Mouse (Mus musculus) hindbrain, embryonic 12.5 days (tissue): ENCODE data around the gene Tmie. TPM values are rescaled to one million over a fixed set of nuclear protein-coding genes. Genes with fewer than 3 reads are reported as not detected.
A peak's percentile ranks its signal among the peaks of the same experiment; 100 is the strongest.

ENCODE experiments used
- ATAC-seq: fragments of 200-750 bp; cut with Nextera tagmentation; 2 replicates; pipeline ENCODE4 v1.8.0; 2017; ENCODE audit warnings: moderate TSS enrichment; ENCODE audit not compliant: low FRiP score
- H3K27ac ChIP-seq: fragments of 300-500 bp; sonication (generic); 2 replicates; pipeline ENCODE4 v1.5.1; 2016; ENCODE audit warnings: mild to moderate bottlenecking
- H3K27me3 ChIP-seq: fragments of 300-500 bp; sonication (generic); 2 replicates; pipeline ENCODE4 v1.6.1; 2016; ENCODE audit warnings: mild to moderate bottlenecking
- H3K36me3 ChIP-seq: fragments of 300-500 bp; sonication (generic); 2 replicates; pipeline ENCODE4 v1.6.1; 2016; ENCODE audit warnings: mild to moderate bottlenecking
- H3K4me1 ChIP-seq: fragments of 300-500 bp; sonication (generic); 2 replicates; pipeline ENCODE4 v1.6.1; 2016
- H3K4me2 ChIP-seq: fragments of 300-500 bp; sonication (generic); replicated peaks from 2 replicates; pipeline ENCODE4 v1.6.1; 2016; ENCODE audit warnings: mild to moderate bottlenecking
- H3K4me3 ChIP-seq: fragments of 300-500 bp; sonication (generic); 2 replicates; pipeline ENCODE4 v1.5.1; 2016; ENCODE audit warnings: mild to moderate bottlenecking
- H3K9ac ChIP-seq: fragments of 300-500 bp; sonication (generic); 2 replicates; pipeline ENCODE4 v1.6.1; 2016; ENCODE audit warnings: mild to moderate bottlenecking, moderate library complexity
- H3K9me3 ChIP-seq: fragments of 300-500 bp; sonication (generic); replicated peaks from 2 replicates; pipeline ENCODE4 v1.6.1; 2016; ENCODE audit warnings: mild to moderate bottlenecking
- WGBS: fragments of 180-500 bp; shearing (Covaris S2); methylation state at CpG from one replicate; pipeline ENCODE4 v1.1.7; 2016; 5-methylcytosine and 5-hydroxymethylcytosine counted together
- polyA plus RNA-seq: library from polyadenylated mRNA; unstranded; fragments of >200 nt; fragmentation: Nextera tagmentation; extraction: Ambion mirVana; gene quantifications from 2 replicates; pipeline ENCODE4 v1.2.1, GENCODE M21; 2016

The Tmie gene
- polyA plus RNA-seq, 1 experiment from 2014 or later, result 1.2 TPM

DNA sequence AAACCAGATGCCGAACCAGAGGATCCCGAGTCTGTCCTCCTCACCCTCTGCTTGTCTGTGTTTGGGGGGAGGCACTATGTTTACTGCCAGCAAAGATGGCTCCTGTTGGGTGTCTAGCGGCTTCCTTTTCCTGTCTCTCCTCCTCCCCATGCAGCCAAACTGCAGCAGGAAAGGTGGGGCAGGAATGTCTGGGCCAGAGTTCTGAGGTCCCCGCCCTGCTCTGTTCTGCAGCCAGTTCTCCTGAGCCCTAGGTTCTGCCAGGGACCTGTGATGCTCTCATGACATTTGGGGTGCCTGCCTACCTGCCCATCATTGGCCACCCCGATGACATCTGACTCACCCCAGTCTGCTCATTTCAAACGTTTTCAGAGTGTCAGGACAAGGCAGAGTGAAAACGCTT lies 2.0 kb upstream of the Tmie start:
- no peaks in the 10 kb centered on the region for H3K9me3 ChIP-seq
- H3K4me3 ChIP-seq, result no peak overlapping the region
- WGBS, result 78% methylated on average over 7 of the region's 7 CpGs
- ATAC-seq, result no peak
- H3K36me3 ChIP-seq, result no peaks in the 10 kb centered on the region
- no peak overlapping the region for H3K9ac ChIP-seq
- no peak overlapping the region for H3K4me2 ChIP-seq
- H3K27ac ChIP-seq, result no peak overlapping the region
- H3K4me1 ChIP-seq, result peaks cover 15% of the 10 kb centered on the region
- peaks cover 59% of the 10 kb centered on the region for H3K27me3 ChIP-seq

DNA sequence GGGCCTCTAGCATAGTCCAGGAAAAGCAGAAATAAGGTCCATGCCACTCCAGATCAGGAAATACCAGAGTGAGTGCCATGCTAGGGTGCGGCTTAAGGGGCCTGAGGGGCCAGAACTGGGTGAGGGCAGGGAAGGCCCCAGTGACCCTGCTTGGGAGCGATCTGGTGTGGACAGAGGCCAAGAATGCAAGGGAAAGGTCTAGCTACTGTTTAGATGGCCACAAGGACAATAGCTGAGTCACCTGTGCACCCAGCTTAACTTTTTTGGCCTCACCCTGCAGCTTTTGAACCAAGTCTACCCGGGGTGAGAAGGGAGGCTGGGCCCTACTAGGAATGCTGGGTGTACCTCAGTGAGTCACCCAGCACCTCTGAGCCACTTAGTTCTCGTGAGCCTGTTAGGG lies 859 bp upstream of the Tmie start:
- Histone ChIP-seq H3K36me3 (no peaks in the 10 kb centered on the region), H3K27ac (no peak overlapping the region), H3K9me3 (no peaks in the 10 kb centered on the region), H3K4me3 (peak overlapping the region; percentile 51), H3K4me1 (peaks cover 15% of the 10 kb centered on the region), H3K4me2 (peak overlapping the region; percentile 89), H3K9ac (peak overlapping the region; percentile 56; the same call in 1 of the 2 replicates), H3K27me3 (peaks cover 59% of the 10 kb centered on the region)
- no peak for ATAC-seq
- 84% methylated on average over 4 of the region's 4 CpGs for WGBS

DNA sequence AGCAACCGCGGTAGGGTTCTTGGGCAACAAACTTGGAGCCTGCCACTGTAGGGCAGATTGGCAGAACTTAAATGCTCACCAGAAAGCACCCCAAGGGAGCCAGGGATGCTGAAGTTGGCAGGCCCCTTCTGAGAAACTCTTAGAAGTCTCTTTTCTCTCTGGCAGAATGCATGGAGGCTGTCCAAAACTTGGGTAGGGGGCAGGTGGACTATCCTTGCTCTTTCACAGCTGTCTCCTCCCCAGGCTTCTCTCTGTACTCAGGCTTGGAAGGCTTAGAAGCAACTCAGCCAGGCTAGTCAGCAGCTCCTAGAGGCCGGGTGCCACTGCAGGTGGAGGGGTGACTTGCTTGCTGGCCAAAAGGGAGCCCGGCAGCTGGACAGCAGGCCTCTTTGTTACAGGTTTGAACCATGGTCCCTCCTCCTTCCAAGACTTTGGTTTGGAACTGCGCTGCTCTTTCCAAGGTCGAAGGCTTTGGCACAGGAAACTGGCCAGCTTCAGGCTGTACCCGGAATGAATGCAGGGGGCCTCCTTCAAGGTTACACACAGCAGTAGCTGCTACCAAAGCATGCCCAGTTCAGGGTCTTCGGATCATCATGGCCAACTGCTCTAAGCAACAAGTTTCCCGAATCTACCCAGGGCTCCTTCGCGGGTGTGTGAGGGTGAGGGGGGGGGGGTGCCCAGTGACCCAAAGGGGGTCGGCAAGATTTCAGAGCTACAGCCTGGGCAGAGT lies 557 bp downstream of the Tmie start, which contains the start of gene Als2cl:
Gene Als2cl, plus strand, starts transcription at position 680 of the 730 bp plus-strand sequence.
- peak within 1 kb of the TSS; percentile 89 for H3K4me2 ChIP-seq
- no peaks in the 10 kb centered on the region for H3K9me3 ChIP-seq
- H3K4me3 ChIP-seq, result peak within 1 kb of the TSS; percentile 51
- no peaks in the 10 kb centered on the region for H3K36me3 ChIP-seq
- no peak within 1 kb of the TSS for H3K27ac ChIP-seq
- WGBS, result 16% methylated on average over 12 of the region's 12 CpGs
- no peak for ATAC-seq
- peaks cover 59% of the 10 kb centered on the region for H3K27me3 ChIP-seq
- H3K9ac ChIP-seq, result peak within 1 kb of the TSS; percentile 56
- H3K4me1 ChIP-seq, result peaks cover 29% of the 10 kb centered on the region

DNA sequence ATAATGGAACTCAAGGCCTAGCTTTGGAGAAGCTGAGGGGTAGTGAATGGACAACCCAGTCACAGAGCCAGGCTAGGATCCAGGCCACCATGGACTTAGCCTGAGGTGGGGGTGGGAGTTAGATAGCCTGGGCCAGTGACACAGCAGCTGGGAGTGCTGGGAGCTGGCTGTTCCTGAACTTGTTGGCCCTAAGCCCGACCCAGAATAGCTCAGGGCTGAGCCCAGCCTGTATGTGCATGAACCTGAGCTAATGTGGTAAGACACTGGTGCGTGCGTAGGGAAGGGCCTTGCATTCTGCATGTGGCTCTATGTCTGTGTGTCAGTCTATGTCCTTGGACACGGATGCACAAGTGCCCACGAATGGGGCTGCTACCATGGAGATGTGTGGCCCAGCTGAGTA lies 2.0 kb downstream of the Tmie start:
- Histone ChIP-seq H3K4me1 (peaks cover 39% of the 10 kb centered on the region), H3K27ac (no peak overlapping the region), H3K4me2 (no peak overlapping the region), H3K27me3 (peaks cover 67% of the 10 kb centered on the region), H3K4me3 (no peak overlapping the region), H3K9ac (no peak overlapping the region), H3K36me3 (no peaks in the 10 kb centered on the region), H3K9me3 (no peaks in the 10 kb centered on the region)
- ATAC-seq, result no peak
- WGBS, result 86% methylated on average over 5 of the region's 5 CpGs

DNA sequence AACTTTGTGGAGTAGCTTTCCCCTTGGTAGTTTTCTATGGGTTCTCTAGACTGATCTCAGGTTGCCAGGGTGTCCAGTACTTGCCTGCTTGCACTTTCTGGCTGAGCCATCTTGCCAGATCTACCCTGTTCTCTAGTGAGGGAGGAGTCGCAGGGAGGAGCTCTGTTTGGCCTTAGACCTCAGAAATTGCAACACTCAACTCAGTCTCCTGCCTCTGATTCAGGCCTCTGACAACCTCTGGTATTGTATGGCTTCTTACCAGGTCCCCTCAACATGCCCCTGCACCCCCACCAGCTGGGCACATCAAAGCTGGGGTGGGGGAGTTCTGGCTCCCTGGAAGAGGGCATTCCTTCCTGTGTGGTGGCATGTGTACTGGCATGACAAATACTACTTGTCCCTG lies 2.6 kb downstream of the Tmie start:
- no peak overlapping the region for H3K27ac ChIP-seq
- H3K9me3 ChIP-seq, result no peaks in the 10 kb centered on the region
- WGBS, result 82% methylated on average over 1 of the region's 1 CpGs
- H3K9ac ChIP-seq, result no peak overlapping the region
- H3K27me3 ChIP-seq, result peaks cover 70% of the 10 kb centered on the region
- H3K4me2 ChIP-seq, result no peak overlapping the region
- ATAC-seq, result no peak
- H3K4me3 ChIP-seq, result no peak overlapping the region
- H3K4me1 ChIP-seq, result peaks cover 39% of the 10 kb centered on the region
- H3K36me3 ChIP-seq, result no peaks in the 10 kb centered on the region

DNA sequence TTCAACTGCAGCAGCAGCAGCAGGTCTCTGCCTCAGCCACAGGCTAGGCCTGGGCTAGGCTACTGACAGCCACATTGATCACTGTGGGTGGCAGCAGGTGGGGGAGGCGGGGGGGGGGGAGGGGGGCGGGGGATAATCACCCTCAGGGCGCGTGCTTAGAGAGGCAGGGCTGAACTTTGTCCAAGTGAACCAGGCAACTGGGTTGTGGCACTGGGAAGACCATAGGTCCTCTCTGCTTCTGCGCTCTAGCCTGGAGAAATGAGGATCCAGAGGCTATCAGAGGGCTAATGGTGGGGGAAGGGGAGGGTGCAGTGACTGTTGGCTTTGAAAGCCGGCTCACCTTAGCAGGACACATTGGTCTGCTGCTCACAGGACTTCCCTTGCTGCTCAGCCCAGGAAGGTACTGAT lies 4.6 kb downstream of the Tmie start:
- H3K4me3 ChIP-seq, result no peak overlapping the region
- H3K27me3 ChIP-seq, result peaks cover 53% of the 10 kb centered on the region
- H3K9me3 ChIP-seq, result no peaks in the 10 kb centered on the region
- peak; percentile 65 for ATAC-seq
- peak overlapping the region; percentile 58; the same call in 1 of the 2 replicates for H3K4me2 ChIP-seq
- no peaks in the 10 kb centered on the region for H3K36me3 ChIP-seq
- peak overlapping the region; percentile 73; the same call in 1 of the 2 replicates for H3K27ac ChIP-seq
- H3K9ac ChIP-seq, result no peak overlapping the region
- peaks cover 34% of the 10 kb centered on the region for H3K4me1 ChIP-seq
- 9% methylated on average over 5 of the region's 6 CpGs for WGBS

DNA sequence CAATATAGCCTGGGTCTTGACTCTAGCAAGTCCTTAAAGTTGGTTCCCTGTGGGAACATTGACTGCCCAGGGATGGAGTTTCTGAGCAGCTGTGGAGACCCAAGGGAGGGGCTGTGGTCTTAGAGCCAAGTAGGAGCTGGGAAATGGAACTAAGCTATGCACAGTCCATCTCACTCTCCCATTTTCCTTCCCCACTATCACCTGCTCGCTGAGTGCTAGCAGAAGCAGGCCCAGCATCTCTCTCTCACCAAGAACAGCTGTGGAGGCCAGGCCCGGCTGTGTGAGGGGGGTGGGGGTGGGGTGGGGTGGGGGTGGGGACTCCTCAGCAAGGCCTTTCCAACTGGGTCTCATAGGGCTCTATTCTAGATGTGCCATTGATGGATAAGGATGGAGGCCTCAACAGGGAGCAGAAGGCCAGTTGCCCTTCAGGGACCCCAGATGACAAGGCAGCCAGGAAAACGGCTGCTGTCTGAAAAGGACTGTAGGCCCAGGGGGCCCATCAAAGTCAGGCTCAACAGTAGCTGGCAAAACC lies 5.2 kb downstream of the Tmie start:
- Histone ChIP-seq H3K27ac (peak overlapping the region; percentile 73), H3K36me3 (no peaks in the 10 kb centered on the region), H3K9ac (no peak overlapping the region), H3K27me3 (peaks cover 47% of the 10 kb centered on the region), H3K4me1 (peaks cover 29% of the 10 kb centered on the region), H3K4me2 (peak overlapping the region; percentile 58; the same call in 1 of the 2 replicates), H3K4me3 (no peak overlapping the region), H3K9me3 (no peaks in the 10 kb centered on the region)
- peak; percentile 77 for ATAC-seq
- WGBS, result 0% methylated on average over 3 of the region's 3 CpGs

DNA sequence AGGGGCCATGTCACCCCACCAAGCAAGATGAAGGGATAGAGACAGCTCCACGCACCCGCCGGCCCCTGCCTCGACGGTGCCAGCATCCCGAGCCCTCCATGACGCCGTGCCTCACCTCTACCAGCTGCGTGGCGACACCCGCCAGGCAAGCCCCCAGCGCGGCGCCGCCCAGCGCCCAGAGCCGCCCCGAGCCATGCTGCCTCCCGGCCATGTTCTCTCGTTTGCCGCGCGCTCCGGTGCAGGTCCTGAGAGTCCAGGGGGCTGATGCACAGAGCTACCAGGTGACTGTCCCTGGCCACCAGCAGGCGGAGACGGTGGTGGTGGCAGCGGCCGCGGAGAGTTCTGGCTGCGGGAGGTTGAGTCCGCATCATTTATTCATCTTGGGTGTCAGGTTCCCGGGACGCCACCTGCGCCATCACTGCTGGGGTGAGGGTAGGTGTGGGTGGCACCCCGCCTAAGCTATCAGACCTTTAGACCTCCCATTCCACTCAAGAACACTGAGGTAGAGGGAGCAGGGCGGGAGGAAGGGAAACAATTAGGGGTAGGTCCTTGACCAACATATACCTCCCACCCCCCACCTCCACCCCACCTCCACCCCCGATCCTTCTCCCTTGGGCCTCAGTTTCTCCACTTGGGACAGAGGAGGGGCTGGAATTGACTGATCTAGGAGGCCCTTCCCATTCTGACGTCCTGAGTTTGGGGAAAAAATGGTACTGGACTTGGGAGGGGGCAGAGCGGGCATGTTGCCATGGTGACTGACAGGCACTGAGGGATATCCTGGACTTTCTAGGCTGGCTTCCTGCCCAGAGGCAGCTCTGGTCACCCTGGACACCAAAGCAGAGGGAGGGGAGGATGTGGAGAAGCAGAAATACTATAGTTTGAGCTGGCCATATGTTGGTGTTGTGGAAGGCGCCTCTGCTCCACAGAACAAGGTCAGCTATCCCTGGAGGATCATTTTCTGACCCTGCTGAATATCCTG lies 5.9 kb downstream of the Tmie start:
- peak; percentile 79 for ATAC-seq
- H3K27ac ChIP-seq, result peak overlapping the region; percentile 73
- 8% methylated on average over 39 of the region's 40 CpGs for WGBS
- no peaks in the 10 kb centered on the region for H3K36me3 ChIP-seq
- H3K4me2 ChIP-seq, result peak overlapping the region; percentile 58
- peaks cover 24% of the 10 kb centered on the region for H3K4me1 ChIP-seq
- H3K4me3 ChIP-seq, result peak overlapping the region; percentile 28
- H3K27me3 ChIP-seq, result peaks cover 40% of the 10 kb centered on the region
- peak overlapping the region; percentile 39 for H3K9ac ChIP-seq
- H3K9me3 ChIP-seq, result no peaks in the 10 kb centered on the region

DNA sequence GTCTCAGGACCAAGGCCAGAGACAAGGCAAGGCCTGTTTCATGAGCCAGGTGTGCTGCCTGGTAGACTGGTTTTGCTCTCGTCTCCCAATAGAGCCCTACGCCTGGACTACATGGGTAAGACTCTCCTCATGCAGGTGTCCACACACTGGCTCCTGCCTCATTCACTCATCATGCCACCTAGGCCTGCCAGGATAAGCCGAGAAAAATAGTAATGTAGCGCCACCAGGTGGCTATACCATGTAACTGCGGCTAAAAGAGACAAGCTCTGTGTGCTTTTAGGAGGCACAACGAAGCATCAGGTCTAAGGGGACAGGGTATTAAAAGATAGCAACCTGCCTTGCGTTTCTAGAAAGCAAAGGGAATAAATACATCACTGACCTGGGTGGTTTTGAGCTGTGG lies 8.9 kb downstream of the Tmie start:
- Histone ChIP-seq H3K9me3 (no peaks in the 10 kb centered on the region), H3K9ac (no peak overlapping the region), H3K4me2 (no peak overlapping the region), H3K27me3 (peaks cover 21% of the 10 kb centered on the region), H3K36me3 (no peaks in the 10 kb centered on the region), H3K4me1 (peaks cover 26% of the 10 kb centered on the region), H3K27ac (no peak overlapping the region), H3K4me3 (no peak overlapping the region)
- WGBS, result 20% methylated on average over 7 of the region's 7 CpGs
- ATAC-seq, result no peak

DNA sequence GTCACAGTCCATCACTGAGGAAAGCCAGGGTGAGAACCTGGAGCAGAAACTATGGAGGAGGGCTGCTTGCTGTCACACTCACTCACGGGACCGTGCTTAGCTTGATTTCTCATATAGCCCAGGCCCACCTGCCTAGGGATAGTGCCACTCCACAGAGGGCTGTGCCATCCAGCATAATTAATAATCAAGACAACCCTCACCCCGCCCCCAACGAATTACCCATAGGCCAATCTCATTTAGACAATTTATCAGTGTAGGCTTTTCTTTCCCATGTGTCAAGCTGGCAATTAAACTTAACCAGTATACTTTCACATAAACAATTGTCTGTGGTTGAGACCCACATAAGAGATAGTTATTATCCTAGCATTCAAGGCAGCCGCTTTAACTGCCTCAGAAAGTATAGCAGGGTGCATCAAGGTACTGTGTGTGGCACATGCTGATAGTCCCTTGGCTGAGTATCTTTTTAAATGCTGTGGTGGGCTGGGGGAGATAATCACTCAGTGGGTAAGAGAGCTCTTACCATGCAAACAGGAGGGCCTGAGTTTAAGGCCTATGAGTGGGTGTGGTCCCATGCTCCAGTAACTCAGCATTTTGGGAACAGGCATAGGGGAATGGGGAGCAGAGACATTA lies 20.8 kb downstream of the Tmie start:
- Histone ChIP-seq H3K27me3 (peaks cover 31% of the 10 kb centered on the region), H3K4me1 (peaks cover 9% of the 10 kb centered on the region; the same call in 1 of the 2 replicates), H3K27ac (no peak overlapping the region), H3K36me3 (no peaks in the 10 kb centered on the region), H3K9me3 (no peaks in the 10 kb centered on the region), H3K4me2 (no peak overlapping the region), H3K9ac (no peak overlapping the region), H3K4me3 (no peak overlapping the region)
- ATAC-seq, result no peak
- WGBS, result 81% methylated on average over 5 of the region's 5 CpGs

DNA sequence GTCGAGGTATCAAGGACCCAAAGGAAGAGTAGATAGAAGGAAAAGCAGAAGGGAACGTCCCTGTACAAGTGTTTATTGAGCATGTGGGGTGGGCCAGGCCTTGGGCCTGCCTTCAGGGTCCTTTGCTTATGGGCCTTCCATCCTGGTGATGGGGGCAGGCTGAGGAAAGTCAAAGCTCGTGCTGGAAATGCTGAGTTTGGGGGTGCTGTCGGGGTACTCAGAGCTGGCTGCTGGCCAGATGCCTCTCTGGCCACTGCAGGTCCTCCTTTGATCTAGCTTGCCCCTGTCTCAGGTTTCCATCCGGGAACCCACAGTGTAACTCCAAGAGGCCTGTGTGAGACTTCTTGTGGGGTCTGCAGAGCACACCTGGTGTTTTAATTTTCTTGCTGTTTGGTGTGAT lies 21.4 kb downstream of the Tmie start:
- Histone ChIP-seq H3K27ac (no peak overlapping the region), H3K4me1 (peaks cover 9% of the 10 kb centered on the region; the same call in 1 of the 2 replicates), H3K9me3 (no peaks in the 10 kb centered on the region), H3K9ac (no peak overlapping the region), H3K4me3 (no peak overlapping the region), H3K4me2 (no peak overlapping the region), H3K36me3 (no peaks in the 10 kb centered on the region), H3K27me3 (peaks cover 31% of the 10 kb centered on the region)
- no peak for ATAC-seq
- 47% methylated on average over 5 of the region's 5 CpGs for WGBS
